Comparison of ENCODE assay signal across 10 mouse cellular contexts in genomic region chr6:94162918-94163317, GRCm38 (mm10).
A peak's percentile ranks its signal among the peaks of the same experiment; 100 is the strongest.
DNase-seq lines count a peak whose midpoint lies in the region; TF ChIP-seq lines count a peak whose summit lies in the region.
"Had no signal": no experiment of that assay in that cellular context is flagged by ENCODE, and none has a peak within 500 bp of the region (broad histone marks: within the 10 kb centered on the region; RNA-seq: fewer than 3 reads in every experiment).

No protein-coding gene starts in this region.

- no peaks in the 10 kb centered on the region for H3K27me3 ChIP-seq in forebrain, embryonic 10.5 days (ENCODE audit: poor library complexity, severe bottlenecking)
- H3K27me3 ChIP-seq in limb, embryonic 10.5 days (ENCODE audit: low read depth, poor library complexity, severe bottlenecking): no peaks in the 10 kb centered on the region

- no peak for TF ChIP-seq POLR2A in olfactory bulb, adult 2 months (IDR thresholded peaks at IDR 0.05; ENCODE audit: insufficient read depth, low read depth, low read length)

- H3K4me1 ChIP-seq in forebrain, embryonic 10.5 days: peaks cover 49% of the 10 kb centered on the region
- peaks cover 40% of the 10 kb centered on the region for H3K4me1 ChIP-seq in limb, embryonic 10.5 days
- H3K4me1 ChIP-seq in olfactory bulb, adult 2 months (ENCODE audit: control insufficient read depth, insufficient read depth, low read length): peaks cover 8% of the 10 kb centered on the region; the same call in 1 of the 2 replicates

- no peak for TF ChIP-seq CTCF in layer of hippocampus, adult 2 months (conservative IDR thresholded peaks at IDR 0.05)
- TF ChIP-seq CTCF in olfactory bulb, adult 2 months (IDR thresholded peaks at IDR 0.05; ENCODE audit: insufficient read depth, low read depth, low read length): no peak

- 75% methylated on average over 8 of the region's 8 CpGs for WGBS in forebrain, embryonic 10.5 days
- 80% methylated on average over 8 of the region's 8 CpGs for WGBS in limb, embryonic 10.5 days
- 44% methylated on average over 8 of the region's 8 CpGs for whole genome bisulfite sequencing in olfactory bulb, adult 2 months

- DNase-seq in layer of hippocampus, adult 2 months (ENCODE audit: low spot score in 2 of 2): no peak
- DNase-seq in layer of hippocampus, adult 8-10 months (ENCODE audit: low spot score in 2 of 2): no peak
- no peak for DNase-seq in forebrain, embryonic 10.5 days (ENCODE audit: extremely low spot score, low spot score)
- DNase-seq in limb, embryonic 10.5 days (ENCODE audit: low spot score): no peak
- no peak for DNase-seq in layer of hippocampus, adult 9-10 months (ENCODE audit: low spot score)
- no peak for DNase-seq in gastrocnemius, postnatal 10 days
- no peak for DNase-seq in spleen, adult 18-20 months
- DNase-seq: lung, postnatal 36 days had no signal

- no peaks in the 10 kb centered on the region for H3K9me3 ChIP-seq in forebrain, embryonic 10.5 days
- H3K9me3 ChIP-seq in limb, embryonic 10.5 days (replicated peaks): no peaks in the 10 kb centered on the region

- H3K36me3 ChIP-seq in forebrain, embryonic 10.5 days (replicated peaks): no peaks in the 10 kb centered on the region
- no peaks in the 10 kb centered on the region for H3K36me3 ChIP-seq in limb, embryonic 10.5 days
- H3K36me3 ChIP-seq: G1E had no signal

- peak overlapping the region; percentile 58 for H3K27ac ChIP-seq in layer of hippocampus, adult 2 months
- H3K27ac ChIP-seq in forebrain, embryonic 10.5 days: peak overlapping the region; percentile 53
- H3K27ac ChIP-seq in limb, embryonic 10.5 days: peak overlapping the region; percentile 48; the same call in 1 of the 2 replicates
- peak overlapping the region; percentile 67; the same call in 1 of the 2 replicates for H3K27ac ChIP-seq in olfactory bulb, adult 2 months (ENCODE audit: insufficient read depth, low read depth, low read length)

- peak overlapping the region; percentile 46 for H3K4me3 ChIP-seq in layer of hippocampus, adult 2 months
- no peak overlapping the region for H3K4me3 ChIP-seq in forebrain, embryonic 10.5 days
- no peak overlapping the region for H3K4me3 ChIP-seq in limb, embryonic 10.5 days
- no peak overlapping the region for H3K4me3 ChIP-seq in olfactory bulb, adult 2 months (ENCODE audit: insufficient read depth, low read depth, low read length)
